Mouse (Mus musculus) ZHBTc4 (cell line): ENCODE measurements around the gene Gm28635.

Experiments used
- DNase-seq: peaks from one replicate; pipeline ENCODE4 v3.0.0-alpha.2; 2011; ENCODE audit warnings: low read depth, low spot score

Gene Gm28635

GRCm38 (mm10) chr2:84637452-84638165, 40.2 kb downstream of the Gm28635 start:
- DNase-seq, result no peak

DNA sequence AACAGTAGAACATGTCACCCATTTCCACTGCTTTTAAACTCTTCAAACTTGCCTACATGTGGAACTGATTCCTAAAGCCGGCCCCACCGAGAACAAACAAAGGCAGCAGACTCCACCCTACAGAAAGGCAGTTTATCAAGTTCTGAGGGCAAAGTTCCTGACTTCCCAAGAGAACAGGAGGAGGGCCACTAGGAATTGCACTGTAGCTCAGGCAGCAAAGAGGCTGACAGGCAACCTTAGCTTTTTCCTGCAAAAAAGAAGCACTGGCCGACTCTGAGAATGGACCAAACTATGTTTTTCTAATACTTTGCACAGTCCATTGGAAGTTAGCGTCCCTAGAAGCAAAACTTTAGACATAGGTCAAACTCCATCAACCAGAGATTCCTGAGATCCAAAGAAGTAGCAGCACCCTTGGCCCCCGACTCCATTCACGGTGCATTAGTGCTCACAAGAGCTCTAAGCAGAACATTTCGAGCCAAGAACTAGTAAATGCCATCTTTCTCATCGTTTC, 41.6 kb downstream of the Gm28635 start:
- peak; percentile 36 for DNase-seq

DNA sequence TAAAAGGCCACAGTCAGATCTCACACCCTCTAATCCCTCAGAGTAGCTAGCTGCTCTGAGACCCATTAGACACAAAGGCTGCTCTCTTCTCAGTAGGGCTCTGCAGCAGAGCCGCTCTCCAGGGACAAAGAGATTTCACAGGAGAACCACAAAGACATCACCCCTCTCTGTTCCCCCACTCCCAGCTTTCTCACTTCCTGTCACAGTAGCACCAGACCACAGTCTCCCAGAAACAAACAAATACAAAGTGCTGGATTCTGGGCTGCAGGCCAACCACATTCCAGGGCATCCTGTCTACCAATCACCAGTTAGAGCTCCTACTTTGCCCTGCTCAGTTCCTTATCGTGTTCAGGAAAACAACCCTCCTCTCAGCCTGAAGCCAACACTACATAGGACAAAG, 42.2 kb downstream of the Gm28635 start:
- DNase-seq, result peak; percentile 80

GRCm38 (mm10) chr2:84634934-84635482, 42.8 kb downstream of the Gm28635 start:
- no peak for DNase-seq

GRCm38 (mm10) chr2:84634006-84634405, 43.8 kb downstream of the Gm28635 start:
- no peak for DNase-seq

DNA sequence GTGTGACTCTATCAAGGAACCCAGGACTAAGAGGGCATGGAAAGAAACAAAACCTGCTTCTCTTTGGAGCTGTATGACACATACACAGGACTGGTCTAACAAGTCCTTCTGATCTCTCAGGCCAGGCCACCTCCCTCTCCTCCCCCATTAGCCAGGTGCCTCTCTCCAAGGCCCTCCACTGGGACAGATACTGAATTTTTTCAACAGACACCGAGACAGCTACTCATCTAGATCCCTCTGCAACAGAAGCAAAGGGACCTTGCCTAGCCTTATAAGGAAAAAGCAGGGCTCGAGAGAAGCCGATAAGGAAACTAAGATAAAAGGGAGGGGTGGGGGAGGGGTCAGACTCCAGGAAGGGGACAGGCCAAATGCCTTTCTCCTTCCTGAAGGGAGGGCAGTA, 44.8 kb downstream of the Gm28635 start:
- DNase-seq, result peak; percentile 69

GRCm38 (mm10) chr2:84632001-84632400, 45.8 kb downstream of the Gm28635 start:
- no peak for DNase-seq

DNA sequence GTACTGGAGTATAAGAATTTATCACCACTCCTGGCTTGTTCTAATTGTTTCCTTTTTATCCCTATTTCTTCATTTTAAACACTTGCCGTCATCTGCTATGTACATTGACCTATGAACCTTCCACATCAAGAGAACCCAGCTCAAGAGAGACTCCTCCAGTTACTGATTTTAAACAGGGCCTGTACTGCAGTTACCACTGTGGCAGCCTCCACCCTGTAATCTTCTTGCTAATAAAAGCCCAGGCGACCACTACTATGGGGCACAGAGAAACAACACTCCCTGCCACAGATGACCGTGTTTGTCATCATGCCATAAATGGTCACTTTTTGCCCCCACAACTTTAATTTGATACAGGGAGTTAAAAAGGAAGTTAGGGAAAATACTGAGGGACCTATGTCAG, 50.8 kb downstream of the Gm28635 start:
- no peak for DNase-seq

DNA sequence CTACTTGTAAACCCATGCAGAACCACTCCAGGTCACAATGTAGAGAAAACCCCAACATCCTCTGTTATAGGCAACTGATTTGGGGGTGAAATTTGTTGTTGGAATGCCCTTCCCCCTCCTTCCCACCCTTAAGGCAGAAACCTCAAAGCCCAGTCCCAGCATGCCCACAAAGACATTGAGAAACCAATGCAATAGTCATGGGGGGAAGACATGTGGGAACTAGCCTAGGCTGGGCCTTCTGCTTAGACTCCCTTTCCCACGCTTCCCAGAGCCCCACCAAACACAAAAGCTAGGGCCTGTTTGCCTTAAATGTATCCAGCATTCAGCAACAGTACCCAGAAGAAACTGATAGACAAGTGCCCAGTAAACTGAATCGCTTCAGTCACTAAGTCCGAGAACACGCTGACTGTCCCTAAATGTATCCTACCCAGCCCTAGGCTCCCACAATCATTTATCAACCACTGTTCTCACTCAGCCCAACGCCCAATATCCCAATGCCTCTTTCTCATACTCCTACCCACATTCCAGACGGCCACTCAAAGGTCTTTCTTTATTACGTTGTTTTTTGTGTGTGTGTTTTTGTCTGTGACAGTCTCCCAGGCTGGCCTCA, 51.4 kb downstream of the Gm28635 start:
- no peak for DNase-seq

DNA sequence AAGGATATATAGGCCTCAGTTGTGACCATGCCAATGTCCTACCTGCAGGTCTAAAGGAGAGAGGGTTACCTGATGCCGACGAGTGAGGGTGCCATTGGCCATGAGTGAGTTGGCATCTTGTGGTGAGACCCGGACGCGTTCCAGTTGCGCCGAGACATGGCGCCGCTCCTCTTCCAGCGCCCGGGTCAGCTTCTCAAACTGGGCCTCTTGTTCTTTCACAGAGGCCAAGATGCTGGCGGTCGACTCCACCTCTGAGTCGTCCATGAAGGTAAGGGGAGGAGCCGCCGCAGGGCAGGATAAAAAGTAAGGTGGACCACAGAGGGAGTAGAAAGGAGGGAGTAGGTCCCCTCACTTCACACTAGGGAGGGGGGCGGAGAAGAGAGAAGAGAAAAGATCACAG, 53.6 kb downstream of the Gm28635 start:
- peak; percentile 39 for DNase-seq

DNA sequence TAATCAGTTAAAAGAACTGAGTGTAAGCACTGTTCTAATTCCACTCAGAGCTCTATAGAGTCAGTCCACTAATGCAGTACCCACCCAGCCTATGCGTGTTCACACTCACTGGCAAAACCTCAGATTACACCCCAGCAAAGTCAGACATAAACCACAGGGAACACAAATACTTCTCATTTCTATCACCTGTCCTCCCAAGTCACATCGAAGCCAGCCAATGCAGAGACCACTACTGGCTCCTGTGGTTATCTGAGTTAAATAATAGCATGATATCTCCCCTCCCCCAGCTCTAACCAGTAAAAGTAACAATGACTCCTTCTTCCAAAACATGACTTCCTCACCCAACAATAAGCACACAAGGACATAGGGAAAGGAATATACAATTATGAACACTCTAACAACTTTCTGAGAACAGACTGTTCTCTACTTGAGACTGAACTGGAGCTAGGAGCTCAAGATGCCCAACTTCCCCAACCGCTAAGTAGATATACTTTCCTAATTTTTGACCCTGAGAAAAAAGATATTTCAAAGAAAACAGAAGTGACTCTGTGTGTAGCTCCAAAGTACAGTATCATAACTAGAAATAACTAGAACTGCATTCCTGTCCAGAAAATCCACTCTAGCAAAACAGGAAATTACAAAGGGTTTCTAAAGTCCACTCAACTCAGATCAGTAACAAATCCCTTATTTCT, 54.3 kb downstream of the Gm28635 start:
- no peak for DNase-seq

- DNase-seq, result peak; percentile 20
Measured at GRCm38 (mm10) chr2:84622668-84623067, 55.2 kb downstream of the Gm28635 start.

DNA sequence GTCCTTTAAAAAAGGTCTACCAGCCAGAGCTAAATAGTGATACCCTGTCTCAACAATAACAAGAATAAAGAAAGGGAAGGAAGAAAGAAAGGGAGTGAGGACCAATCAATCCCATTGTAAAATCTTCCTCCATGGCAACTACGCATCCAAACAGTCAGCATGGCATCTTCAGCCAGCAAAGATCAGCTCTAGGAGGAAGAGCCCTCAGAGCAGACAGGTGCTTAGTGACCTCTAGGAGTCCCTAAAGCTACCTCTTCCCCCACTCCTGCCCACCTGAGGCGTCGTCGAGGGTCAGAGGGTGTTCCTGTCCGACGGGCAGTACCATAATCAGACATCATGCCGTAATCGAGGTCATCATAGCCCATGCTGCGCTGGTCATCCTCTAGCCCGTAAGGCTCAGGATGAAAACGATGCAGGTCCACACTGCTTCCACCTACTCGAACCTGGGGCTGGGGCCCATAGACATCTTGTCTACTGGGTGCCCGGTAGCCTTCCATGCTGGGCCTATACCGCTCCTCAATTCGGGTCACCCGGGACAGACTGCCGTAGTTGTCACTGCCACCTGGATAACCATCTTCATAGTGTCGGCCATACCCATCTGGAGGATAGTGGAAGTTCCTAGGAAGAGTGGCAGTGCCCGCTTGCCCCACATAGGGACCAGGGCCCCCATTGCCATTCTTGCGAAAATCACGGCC, 58.0 kb downstream of the Gm28635 start:
- DNase-seq, result no peak

- DNase-seq, result peak; percentile 35
Measured at GRCm38 (mm10) chr2:84618914-84619313, 58.9 kb downstream of the Gm28635 start.

DNA sequence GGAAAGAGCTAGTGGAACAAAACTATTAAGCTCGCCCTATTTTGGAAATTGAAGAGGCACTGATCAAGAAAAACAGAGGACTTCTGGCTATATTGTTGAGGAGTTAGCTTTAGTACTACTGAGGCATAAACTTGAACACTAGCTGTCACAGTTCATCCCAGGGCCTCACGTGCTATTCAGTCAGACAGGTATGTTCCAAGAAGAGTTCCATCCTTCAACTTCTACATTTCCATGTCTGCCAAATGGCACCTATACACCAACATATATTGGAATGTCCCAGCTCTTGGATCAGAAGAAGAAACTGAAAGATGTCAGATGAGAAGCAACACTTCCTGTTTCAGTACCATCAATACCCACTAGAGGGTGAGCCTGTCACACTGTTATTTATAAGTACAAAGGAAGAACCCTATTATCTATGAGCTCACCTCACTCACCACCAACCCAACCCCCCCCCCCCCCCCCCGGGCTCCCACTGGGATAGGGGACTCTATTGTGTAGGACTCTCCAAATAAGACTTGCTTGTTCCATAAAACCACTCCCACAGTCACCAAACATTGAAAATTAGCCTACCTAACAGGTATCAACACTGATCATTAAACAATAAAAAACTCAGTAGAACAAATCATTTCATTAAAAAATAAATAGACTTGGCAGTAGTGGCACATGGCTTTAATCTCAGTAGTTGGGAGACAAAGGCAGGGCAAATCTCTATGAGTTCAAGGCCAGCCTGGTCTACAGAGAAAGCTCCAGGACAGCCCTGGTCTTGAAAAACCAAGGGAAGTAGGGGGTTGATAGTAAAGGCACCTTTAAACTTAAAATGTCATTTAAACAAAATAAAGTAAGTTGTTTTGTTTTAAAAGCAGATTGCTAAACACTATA, 60.0 kb downstream of the Gm28635 start:
- DNase-seq, result peak; percentile 66

DNA sequence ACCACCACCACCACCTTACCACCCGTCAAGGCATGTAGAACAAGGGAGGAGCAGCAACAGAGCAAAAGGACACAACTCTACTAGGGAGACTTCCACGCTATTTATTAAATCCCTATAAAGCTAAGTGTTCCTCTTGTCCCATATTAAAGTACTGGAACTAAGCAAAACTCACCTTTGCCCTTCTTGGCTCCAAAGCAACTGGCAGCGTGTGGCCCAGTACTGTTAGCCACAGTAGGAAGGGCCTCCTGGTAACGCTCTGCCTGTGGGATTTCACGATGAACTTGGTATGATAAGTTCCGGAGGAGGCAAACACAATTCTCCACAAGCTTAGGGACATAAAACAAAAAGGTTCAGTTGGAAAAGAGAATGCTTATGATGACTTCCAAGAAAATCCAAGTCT, 65.1 kb downstream of the Gm28635 start:
- DNase-seq, result no peak

DNA sequence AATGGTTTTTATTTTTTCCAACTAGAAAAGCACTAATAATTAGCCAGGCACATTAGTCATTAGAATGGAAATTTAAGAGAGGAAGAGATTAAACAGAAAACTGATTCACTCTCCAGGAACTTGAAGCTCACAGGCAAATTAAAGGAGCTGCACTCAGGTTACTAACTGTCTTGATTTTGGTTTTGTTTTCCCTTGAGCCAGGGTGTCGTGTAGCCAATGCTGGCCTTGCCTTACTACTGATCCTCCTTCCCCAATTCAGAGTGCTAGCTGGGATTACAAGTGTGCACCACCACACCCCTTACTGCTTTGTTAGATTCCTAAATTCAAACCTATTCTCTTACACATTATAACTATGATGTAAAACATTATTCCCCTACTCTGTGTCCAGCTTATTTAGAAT, 70.0 kb downstream of the Gm28635 start:
- DNase-seq, result no peak

DNA sequence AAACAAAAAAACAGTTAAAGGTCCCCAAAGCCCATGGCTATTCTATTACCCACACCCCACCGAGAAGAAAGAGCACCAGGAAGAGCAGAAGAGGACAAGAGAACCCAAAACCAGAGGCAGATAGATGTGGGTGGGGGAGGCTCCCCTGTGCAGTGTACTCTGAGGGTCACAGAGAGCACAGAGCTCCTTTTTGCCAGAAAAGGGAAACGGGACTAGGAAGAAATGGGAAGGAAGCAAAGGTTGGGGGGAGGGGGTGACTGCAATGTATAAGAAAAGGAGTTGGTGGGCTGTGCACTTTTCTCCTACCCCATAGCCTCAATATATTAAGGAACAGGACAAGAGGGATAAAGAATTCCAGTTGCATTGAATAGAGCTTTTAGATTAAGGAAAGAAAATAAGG, 76.9 kb downstream of the Gm28635 start:
- no peak for DNase-seq

DNA sequence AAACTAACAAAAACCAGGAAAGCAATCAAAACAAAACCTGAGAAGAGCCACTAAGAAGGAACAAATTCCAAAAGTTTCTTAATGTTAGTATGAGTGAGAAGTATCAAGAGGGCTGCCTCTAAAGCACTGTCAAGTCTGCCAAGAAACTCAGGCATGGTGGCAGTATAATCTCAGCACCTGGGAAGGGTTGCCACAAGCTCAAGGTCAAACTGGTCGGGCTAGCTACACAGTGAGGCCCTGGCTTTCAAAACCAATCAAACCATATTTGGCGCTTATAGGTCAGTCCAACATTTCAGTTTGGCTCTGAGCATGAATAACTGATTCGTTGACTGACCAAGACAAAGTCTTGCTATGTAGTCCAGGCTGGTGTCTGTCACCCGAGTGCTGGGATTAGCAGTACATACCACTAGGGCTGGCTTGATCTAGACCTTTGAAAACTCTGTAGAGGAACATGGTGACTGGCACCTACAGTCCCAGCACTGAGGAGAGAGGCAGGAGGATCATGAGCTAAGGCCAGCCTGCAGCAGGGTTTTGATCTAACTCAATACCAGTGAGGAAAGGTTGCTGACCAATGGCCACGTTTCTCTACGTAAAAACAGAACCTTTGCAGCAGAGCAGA, 78.5 kb downstream of the Gm28635 start:
- DNase-seq, result no peak

- no peak for DNase-seq
Measured at GRCm38 (mm10) chr2:84597123-84597522, 80.7 kb downstream of the Gm28635 start.
